Mouse (Mus musculus) embryo, embryonic 11 days (tissue): ENCODE data around the gene Pdhx.
A peak's percentile ranks its signal among the peaks of the same experiment; 100 is the strongest.

Experiments
- DNase-seq: peaks from one replicate; pipeline ENCODE4 v3.0.0-alpha.2; 2015

The Pdhx gene

DNA sequence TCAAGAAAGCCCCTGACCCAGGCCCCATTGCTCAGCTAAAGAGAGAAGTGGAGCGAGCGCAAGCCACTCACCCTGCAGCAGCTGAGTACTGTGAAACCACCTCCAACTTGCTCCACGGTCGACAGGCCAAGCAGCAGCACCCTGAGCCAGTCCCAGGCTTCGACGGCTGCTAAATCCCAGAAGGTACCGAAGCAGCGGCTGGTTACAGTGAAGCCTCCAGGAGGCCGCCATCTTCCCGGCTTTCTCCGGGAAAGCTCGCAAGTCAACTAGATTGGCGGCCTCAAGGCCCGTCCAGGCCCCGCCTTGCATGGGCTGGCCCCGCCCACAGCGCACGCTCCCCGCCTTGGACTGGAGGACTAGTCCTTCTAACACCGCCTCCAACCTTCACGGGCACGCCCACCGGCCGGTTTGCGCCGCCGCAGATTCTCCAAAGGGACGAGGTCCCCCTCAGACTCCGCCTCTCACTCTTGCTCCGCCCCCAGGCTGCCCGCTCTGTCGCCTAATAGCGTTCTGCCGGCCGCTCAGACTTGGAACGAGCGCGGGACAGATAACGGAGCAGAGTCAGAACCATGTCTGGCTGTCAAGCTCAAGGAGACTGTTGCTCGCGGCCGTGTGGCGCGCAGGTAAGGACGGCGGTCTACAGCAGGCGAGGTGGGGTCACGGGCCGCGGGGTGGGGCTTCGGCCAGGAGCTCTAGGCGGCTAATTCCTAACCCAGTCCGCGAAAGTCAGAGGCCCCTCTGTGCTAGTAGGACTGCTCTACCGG is at the start of gene Pdhx, which contains the start of gene Apip:
Gene Pdhx, minus strand, starts transcription at position 295 of the 764 bp plus-strand sequence.
Gene Apip, plus strand, starts transcription at position 457 of the 764 bp plus-strand sequence.
- DNase-seq: peak; percentile 100

GRCm38 (mm10) chr2:103119197-103119854 is 46.0 kb upstream of the Pdhx start:
- DNase-seq: no peak

DNA sequence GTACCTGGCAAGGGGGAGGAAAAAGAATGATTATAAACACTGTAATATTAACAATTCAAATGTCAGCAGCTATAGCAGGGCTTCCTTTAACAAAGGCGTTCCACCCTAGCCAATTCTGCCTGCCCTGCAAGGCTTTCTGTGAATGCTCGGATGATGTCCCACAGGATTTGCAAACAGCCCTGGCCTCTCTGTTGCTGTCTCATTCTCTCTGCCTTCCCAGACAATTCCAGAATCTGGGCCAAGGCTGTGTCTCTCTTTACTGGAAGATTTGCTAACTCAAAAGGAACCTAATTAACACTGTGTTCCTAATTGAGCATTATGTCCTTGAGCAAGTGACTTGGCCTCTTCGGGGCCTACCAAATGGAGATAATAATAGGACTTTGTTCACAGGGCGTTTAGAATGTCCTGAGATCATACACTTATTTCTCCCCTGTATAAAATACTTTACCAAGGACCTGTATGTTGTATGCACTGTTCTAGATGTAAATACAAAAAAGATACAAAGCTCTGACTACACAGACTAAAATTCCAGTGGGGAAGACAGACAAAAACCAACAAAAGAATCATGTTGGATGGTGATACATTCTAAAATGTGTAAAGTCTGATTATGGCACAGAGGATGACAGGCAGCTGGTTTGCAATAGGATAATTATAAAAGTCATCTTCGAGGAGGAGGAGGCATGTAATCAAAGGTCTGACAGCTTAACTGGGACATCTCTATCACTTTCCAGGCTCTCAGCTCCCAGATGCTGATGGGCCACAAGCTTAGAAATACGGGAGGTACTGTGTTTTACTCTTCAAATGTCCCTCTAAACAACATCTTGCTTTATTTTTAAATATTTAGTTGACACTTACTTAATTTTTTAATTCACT is 45.2 kb upstream of the Pdhx start:
- DNase-seq: no peak

DNA sequence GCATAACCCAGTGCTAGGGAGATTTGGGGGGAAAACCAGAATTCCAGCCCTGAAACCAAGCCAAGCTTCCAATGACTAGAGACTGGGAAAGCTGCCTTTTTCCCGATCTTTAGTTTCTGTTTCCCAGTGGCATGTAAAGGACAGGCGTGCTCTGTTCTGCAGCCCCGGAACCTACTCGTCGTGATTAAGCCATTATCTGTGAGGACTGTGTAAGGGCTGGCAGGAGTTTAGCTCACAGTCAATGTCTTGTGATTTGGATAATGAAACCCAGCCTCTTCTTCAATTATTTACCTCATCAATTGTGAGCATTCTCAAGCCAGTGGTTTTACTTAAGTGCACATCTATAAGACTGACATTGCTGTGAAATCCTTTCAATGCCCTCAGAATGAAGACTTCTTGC is 43.9 kb upstream of the Pdhx start:
- DNase-seq: no peak

- DNase-seq: peak; percentile 6
Observed at GRCm38 (mm10) chr2:103111669-103112068, 38.4 kb upstream of the Pdhx start.

DNA sequence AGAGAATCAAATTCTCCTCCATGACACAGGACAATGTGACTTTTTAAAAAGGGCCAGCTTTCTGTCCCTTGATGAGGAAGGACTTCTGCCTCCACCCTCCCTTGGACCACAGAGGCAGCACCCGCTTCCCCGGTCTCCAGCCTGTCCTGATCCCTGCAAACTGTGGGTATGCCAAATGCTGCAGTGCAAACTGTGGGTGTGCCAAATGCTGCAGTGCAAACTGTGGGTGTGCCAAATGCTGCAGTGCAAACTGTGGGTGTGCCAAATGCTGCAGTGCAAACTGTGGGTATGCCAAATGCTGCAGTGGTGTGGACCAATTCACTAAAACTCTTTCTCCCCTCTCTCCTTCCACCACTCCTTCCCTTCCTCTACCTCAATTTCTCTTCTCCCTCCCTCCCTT is 32.9 kb upstream of the Pdhx start:
- no peak for DNase-seq

DNA sequence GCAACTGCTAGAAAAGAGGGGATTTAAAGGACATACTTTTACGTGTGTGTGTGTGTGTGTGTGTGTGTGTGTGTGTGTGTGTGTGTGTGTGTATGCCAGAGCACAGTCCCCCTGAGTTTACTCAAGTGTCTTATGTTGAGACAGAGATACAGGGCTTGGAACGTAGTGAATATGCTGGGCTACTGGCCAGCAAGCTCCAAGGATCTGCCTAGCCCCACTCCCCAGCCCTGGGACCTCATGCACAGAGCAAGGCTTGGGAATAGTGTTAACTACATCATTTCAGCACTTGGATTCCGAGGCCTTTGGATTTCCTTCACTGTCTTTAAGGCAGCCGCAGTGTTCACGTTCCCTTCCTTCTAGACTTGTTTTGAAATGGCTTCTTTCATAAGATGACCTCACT is 29.3 kb upstream of the Pdhx start:
- DNase-seq: no peak

GRCm38 (mm10) chr2:103089521-103089920 is 16.2 kb upstream of the Pdhx start:
- no peak for DNase-seq

DNA sequence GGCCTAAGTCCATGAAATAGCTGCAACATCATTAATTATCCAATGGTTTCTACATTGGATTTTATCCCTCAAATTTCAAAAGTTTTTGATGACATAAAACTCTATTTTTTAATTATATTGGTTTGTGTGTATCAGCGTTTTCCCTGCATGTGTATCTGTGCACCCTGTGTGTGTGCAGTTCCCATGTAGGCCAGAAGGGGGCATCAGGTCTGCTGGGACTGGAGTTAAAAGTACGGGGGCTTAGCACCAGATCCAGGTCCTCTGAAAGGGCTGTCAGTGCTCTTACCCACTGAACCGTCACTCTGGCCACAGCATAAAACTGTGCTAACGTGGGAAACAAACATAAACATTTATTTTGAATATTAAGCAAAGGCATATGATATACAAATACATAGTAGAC is 14.8 kb upstream of the Pdhx start:
- DNase-seq: no peak

DNA sequence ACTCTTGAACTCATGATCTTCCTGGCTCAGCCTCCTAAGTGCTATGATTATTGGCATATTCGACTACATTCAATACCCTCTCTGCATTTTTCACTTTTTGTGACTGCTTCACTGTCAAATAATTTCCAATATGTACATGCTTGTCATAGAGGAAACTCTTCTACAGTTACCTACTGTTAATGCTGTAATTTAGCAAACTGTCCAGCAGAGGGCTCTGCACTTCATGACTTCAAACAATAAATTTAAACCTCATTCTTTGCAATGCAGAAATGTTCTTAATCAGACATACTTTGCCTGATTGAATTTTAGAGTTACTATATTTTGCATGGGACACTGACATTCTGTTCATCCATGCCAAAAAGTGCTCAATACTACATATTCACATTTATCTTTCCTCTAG is 13.1 kb upstream of the Pdhx start:
- peak; percentile 67 for DNase-seq

GRCm38 (mm10) chr2:103085633-103086032 is 12.3 kb upstream of the Pdhx start:
- no peak for DNase-seq

DNA sequence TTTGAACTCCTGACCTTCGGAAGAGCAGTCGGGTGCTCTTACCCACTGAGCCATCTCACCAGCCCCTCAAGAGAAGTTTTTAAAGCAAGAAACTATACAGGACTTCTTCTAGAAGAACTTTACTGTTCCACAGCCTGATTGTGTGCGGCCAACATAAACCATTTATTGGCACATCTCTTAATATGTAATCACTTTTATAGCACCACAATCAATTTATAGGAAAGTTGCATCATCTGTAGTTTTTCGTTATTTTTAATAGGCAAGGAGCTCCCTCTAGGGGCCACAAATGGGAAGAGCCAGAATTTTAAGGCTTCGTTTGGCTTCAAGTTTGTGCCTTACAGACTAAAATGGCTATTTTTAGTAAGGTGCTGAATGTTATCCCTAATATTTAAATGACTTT is 11.1 kb upstream of the Pdhx start:
- peak; percentile 37 for DNase-seq

GRCm38 (mm10) chr2:103082853-103083252 is 9.5 kb upstream of the Pdhx start:
- no peak for DNase-seq

- no peak for DNase-seq
Observed at GRCm38 (mm10) chr2:103081706-103082105, 8.4 kb upstream of the Pdhx start.

- DNase-seq: no peak
Observed at GRCm38 (mm10) chr2:103081117-103081516, 7.8 kb upstream of the Pdhx start.

GRCm38 (mm10) chr2:103070586-103070985 is 2.7 kb downstream of the Pdhx start:
- DNase-seq: no peak

DNA sequence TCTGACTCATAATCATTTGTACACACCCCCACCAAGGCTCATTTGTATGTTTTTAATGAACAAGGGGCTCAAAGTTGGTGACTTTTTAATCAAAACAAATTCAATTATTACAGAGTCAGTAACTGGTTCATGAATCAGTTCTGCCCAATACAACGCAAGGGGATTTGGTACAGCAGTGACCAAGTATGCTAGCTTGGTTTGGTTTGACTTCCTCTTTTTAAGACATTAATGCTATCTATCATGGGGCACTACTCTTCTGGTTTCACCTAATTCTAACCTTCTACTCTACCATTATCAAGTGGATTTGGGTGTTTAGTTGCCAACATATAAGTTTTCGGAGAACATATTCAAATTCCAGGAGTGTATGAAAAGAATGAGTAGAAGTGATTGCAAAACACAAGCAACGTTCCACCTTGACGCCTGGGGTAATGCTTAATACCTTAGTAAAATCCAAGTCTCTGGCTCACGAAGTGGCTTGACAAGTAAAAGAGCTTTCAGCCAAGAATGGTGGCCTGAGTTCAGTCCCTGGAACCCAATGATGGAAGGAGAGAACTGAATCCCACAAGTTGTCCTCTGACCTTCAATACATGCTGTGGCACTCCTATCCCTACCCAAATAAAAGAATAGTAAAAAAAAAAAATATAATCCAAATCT is 3.4 kb downstream of the Pdhx start:
- DNase-seq: no peak

GRCm38 (mm10) chr2:103068602-103069001 is 4.7 kb downstream of the Pdhx start:
- no peak for DNase-seq

DNA sequence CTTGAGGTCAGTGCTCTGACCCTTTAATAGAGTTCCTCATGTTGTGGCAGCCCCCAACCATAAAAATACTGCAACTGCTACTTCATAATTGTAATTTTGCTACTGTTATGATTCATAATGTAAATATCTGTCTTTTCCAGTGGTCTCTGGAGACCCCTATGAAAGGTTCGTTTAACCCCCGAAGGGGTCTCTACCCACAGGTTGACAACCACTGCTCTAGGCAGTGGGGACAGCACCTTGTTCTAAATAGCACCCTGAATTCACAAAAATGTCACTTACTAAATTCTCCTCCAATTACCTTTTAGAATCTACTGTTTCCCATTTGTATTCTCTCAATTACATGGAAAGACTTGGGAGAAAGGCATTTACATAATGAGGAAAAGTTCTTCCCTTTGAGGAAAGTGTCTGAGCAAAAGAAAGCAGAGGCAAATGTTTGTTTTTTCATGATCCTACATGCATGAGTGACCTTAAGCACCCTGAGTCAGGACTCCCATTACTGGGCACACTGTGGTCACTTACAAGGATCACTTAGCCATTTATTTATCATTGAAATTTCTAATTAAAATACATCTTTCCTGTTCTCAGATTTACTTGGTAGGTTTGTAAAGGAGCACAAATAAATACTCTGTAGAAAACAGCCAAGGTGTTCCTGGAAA is 5.6 kb downstream of the Pdhx start:
- DNase-seq: no peak

- no peak for DNase-seq
Observed at GRCm38 (mm10) chr2:103066683-103067551, 6.4 kb downstream of the Pdhx start.

DNA sequence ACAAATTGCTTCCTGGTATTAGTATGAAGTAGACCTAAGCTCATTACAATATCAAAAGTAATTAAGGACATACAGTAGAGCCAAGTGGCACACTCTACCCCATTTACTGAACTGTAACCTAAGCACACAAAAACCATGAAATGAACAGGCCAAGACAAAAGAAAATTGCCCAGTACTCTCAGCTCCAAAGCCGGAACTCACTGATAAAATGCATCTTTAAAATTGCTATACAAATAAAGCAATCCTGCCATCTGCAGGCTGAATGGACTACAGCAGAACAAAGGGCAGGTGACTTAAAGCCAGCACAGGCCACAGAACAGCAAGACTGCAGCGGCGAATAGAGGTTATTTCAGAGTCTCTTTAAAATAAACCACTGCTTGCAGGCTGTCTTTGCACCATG is 10.4 kb downstream of the Pdhx start:
- DNase-seq: peak; percentile 68
